Mouse (Mus musculus) T-helper 1 cell (primary cell): ENCODE data around the gene Slc25a34.

Experiments used
- in situ Hi-C: fragments of 300-600 bp; cut with MboI, MseI; formaldehyde crosslinking; loops from one replicate; pipeline ENCODE4 v1.15.1; 2025; ENCODE audit warnings: high pct_unique_total_duplicates

Gene Slc25a34

DNA sequence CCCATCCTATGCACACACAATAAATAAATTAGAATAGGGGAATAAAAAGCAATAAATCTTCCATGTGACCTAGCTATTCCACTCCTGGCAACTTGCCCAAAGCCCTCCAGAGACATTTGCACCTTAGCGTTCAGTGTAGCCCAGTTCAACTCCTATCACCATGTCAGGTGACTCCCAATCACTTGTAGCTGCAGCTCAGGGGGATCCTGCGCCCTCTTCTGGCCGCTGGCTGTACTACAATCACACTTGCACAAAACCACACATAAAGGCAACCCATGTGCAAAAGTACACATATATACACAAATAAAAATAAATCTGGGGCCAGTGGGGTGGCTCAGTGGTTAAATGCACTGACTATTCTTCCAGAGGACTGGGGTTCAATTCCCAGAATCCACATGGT is 32.1 kb downstream of the Slc25a34 start:
- in situ Hi-C loops, result no loop called here

DNA sequence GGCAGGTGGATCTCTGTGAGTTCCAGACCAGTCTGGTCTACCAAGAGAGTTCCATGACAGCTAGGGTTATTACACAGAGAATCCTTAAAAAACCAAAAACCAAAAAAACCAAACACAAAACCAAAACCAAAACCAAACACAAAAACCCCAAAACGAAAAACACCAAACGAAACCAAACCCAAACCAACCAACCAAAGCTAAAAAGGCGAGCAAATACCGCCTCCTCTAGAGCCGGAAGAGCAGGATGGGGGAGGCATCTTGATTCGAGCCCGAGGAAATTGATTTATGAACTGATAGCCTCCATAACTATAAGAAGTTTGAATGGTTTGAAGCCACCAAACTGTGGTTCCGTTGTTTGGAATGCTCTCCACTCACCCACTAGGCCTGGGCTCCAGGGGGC is 39.7 kb downstream of the Slc25a34 start:
- in situ Hi-C loops, result no loop called here

DNA sequence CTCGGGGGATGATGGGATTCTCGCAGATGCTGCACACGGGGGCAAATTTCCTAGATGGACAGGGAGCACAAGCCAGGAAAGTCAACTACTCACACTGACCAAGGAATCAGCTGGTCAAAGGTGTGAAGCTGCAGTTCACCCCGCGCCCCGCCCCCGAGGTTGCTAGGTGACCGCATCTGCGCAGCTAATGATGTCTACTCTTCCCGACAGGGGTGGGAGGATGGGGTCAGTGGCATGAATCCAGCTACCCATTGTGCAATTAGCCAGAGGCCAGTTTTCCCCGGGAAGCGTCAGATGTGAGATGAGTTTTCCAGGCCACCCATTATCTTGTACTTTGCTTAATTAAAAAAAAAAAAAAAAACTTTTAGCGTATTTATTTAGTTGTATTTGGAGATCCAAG is 42.6 kb downstream of the Slc25a34 start:
- in situ Hi-C loops, result no loop called here

DNA sequence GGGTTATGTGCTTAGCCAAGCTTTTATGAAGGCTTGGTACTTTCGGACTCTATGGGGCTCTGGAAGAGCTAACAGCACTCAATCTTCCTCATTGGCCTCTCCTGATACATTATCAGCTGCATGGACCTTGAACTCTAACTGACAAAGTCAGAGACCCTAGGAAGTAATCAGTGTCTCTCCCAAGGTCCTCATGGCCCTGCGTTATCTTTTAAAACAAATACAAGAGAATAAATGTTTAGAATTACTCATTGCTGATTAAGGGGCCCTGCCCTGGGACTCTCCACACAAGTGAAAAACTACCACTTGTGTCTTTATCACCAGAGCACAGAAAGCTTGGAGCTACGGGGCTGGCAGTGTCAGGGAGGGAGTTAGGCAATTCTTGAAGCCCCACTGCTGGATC is 44.8 kb downstream of the Slc25a34 start:
- in situ Hi-C loops, result no loop called here

DNA sequence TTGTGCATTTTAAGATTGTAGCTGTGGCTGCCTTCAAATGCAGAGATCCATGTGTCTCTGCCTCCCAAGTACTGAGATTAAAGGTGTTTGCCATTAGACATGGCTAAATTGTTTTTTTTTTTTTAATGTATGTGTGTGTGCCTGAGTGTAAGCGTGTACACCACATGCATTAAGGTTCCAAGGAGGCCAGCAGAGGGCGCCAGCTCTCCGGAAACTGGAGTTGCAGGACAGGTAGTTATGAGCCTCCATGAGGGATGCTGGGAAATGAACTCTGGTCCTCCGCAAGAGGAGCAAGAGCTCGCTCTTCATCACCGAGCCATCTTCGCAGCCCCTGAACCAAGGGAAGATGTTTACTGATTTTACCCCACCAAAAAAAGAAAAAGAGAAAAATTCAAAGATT is 46.7 kb downstream of the Slc25a34 start:
- in situ Hi-C loops, result no loop called here

DNA sequence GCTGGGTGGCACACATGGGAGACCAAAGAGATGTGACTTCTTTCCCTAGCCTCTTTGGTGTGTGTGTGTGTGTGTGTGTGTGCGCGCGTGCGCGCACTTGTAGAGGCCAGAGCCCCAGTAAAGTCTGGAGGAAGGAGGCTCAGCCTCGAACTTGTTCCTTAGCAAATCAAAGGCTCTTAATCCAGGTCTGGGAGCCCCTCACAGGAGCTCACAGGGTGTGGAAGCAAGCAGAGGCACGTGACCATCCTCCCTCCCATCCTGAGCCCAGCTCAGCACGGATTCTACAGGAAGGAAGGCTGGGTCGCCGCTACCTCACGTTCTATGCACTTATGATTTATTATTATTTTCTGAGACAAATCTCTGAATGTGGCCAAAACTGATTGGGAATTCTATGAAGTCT is 47.2 kb downstream of the Slc25a34 start:
- in situ Hi-C loops, result no loop called here

DNA sequence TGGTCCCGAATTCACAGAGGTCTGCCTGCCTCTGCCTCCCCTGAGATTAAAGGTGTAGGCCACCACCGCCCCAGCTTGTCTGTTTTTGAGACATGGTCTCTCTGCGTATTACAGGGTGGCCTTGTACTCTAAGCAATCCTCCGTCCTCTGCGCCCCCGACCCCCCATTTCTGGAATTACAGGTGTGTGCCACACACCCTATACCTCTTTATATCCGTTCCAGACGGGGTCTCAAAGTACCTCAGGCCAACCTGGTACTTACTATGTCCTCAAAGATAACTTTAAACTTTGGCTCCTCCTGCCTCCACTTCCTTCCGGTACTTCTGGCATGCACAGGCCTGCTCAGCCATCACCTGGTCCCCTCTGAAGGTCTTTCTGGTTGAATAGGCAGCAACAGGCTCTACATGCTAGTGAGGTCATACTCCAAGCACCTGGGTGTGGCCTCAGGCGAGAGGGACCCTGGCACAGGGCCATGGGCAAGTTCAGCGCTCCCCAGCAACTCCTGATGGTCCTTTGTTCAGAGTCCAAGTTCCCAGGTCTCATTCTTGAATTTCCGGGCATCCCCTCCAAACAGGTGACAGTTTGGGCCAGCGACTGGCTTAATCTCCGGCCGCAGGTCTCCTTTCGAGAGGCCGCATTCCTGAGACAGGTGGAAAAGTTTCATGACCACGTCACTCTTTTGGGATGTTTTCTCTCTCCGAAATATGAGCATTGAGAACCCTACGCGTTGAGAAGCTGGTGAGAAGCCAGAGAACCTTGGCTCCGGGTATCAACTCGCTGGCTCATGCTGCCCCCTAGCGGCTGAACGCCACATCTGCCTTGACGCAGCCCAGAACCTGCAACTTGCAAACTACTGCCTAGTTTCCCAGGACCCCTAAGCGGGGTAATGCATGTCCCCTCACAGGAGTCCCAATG is 48.6 kb downstream of the Slc25a34 start:
- in situ Hi-C loops, result no loop called here

DNA sequence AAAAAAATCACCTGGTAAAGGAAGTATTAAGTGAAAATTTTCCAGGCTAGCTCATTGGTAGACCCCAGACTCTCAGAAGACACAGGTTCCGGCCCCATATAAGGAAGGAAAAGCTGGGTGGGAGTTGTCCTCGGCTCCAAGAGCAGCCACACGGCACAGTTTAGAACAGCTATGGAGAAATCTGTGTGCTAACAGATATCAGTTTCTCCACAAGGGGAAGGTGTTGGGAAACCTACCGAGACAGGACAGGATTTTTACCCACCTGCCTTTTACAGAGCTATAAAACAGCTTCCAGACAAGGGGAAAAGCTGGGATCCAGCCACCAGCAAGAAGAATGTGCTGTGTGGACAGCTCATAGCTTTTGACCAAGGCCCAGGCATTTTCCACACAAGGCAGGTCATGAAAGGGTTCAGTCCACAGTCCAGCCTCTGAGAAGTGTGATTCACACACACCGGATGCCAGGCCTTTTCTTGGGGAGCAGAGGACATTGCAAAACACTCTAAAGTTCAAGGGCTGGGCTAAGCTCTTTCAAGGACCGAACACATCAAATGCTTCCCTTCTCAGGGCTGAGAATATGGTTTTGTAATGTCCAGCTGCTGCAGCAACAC is 50.2 kb downstream of the Slc25a34 start:
- in situ Hi-C loops, result no loop called here

DNA sequence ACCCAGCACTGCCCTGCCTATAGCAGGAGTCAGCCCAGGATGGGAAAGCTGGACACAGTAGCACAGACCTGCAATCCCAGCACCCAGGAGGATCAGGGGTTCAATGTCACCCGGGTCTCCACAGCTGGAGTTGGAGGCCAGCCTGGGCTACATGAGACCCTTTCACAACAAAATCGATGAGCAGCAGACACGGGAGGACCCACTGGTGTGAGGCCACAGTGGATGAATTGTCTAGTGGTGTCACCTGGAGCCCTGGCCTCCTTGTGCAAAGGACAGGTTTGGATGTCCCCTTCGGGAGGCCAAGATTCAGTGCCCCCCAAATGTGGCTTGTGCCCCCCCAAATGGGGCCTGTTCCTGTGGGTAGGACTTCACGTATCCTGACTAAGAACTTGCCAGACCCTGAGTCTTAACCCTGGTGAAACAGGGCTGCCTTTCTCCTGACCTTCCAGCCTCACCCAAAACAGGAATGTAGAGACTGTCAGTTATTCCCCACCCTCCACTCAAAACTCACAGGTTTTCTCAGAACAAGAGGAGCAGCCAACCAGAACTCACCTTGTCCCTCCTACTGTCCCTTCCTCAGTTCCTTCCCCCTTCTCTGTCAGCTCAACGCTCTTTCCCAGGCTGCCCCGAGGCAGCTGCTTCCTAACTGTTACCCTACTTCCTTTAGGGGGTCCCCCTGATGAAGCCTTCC is 50.8 kb downstream of the Slc25a34 start:
- in situ Hi-C loops, result no loop called here

DNA sequence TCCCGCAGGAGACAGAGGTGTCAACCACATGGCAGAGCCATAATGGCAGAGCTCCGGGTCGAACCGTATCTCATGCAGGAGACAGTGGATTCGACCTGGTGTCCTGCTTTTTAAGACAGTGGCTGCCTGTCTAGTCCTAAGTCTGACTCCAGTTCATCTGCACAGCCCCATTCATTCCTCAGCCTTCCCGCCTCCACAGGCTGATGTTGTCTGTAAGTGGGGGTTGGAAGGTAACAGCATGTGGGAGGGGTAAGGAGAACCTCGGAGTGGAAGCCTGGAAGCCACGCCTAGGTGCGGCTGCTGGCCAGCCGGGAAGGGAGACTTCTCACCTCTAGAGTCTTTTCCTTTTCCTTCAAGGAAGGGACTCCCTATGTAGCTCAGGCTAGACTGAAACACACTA is 51.7 kb downstream of the Slc25a34 start:
- in situ Hi-C loops, result no loop called here

DNA sequence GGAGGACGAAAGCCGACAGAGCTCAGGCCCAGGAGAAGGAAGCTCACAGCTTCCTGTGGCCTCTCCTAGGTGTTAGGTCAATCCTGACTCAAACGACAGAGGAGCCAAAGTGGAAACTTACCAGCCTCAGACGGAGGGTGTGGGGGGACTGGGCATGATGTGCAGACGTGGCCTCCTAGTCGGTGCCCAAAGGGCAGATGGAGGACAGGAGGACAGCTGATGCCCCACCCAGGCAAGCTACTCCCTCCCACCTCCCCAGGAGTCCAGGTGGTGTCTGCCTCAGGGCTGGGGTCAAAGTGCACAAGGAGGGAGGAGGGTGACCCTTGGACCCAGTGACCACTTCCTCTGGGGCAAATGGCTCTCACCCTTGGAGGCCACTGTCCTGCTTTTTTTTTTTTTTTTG is 52.3 kb downstream of the Slc25a34 start:
- in situ Hi-C loops, result no loop called here

DNA sequence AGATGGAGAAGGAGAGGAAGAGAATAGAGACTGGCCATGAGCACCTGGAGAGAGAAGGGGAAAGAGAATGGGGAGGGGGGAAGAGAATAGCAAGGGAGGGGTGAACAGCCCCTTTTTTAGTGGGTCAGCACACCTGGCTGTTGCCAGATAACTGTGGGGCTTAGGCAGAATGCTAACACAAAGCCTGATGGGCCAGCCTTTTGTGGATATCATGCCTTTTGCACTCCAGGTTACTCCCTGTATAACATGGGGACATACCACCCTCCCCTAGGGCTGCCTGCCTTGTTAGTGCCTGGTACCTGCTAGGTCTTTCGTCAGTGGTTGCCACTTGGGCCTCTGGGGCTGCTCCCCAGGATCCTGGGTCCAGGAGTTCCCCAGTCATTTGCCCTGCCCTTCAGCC is 52.8 kb downstream of the Slc25a34 start:
- in situ Hi-C loops, result no loop called here

DNA sequence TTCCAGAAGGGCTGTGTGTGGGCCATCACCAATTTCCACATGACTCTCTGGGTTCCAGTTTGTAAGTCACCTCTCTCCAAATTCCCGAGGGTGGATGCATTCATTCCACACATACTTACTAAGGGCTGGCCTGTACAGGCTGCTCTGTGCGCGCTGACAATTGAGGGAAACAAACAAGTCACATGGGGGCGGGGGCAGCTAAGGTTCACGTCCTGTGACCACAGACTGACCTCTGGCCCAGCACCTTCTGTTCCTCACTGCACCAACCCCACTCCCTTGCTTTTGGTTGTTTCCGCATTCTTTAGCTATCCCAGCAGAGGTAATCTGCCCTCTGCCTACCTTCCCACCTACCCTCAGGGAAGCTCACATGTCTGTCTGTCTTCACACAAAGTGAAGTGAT is 53.6 kb downstream of the Slc25a34 start:
- in situ Hi-C loops, result no loop called here

DNA sequence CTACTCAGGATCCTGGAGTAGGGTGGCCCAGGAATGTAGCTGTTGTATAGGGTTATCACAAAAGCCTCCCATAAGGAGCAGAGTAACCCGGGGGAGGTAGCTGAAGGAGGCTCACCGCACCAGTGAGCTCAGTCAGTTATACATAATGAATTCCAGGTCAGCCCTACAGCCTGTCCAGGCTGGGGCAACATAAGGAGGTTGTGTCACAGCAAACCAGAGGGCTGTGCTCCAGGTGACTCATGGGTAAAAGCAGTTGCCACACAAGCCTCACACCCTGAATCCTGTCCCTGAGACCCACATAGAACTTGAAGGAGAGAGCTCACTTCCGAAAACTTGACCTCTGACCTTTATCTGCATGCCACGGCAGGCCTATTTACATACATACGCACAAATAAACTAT is 54.7 kb downstream of the Slc25a34 start:
- in situ Hi-C loops, result loop anchor here (5.0 kb wide), 1 partner anchor 87 kb away; no protein-coding TSS in a partner anchor
